Mouse (Mus musculus): ENCODE measurements around the gene Efnb2. TPM values are rescaled to one million over a fixed set of nuclear protein-coding genes. Genes with fewer than 3 reads are reported as not detected.

Gene Efnb2
- polyA plus RNA-seq, 1 experiment from 2014 or later, result 34.1 TPM

- no peak for ATAC-seq (ENCODE audit: low FRiP score, low TSS enrichment)
- peaks cover 29% of the 10 kb centered on the region for H3K36me3 ChIP-seq (ENCODE audit: control insufficient read depth, insufficient read depth, low read length)
- peaks cover 32% of the 10 kb centered on the region for H3K4me1 ChIP-seq (ENCODE audit: control insufficient read depth, insufficient read depth, low read length)
- no peaks in the 10 kb centered on the region for H3K27me3 ChIP-seq (ENCODE audit: control insufficient read depth, insufficient read depth, low read length)
- 74% methylated on average over 2 of the region's 2 CpGs for WGBS
- H3K27ac ChIP-seq (ENCODE audit: low read depth, low read length), result no peak overlapping the region
- H3K4me3 ChIP-seq (ENCODE audit: low read length), result no peak overlapping the region
- no peak overlapping the region for H3K9ac ChIP-seq (ENCODE audit: low read depth, low read length)
- H3K4me2 ChIP-seq (replicated peaks; ENCODE audit: low read depth, low read length), result no peak overlapping the region
- no peaks in the 10 kb centered on the region for H3K9me3 ChIP-seq (ENCODE audit: control insufficient read depth, low read length)
These were observed 24.5 kb upstream of the Efnb2 start for GRCm38 (mm10) chr8:8685517-8685916.

DNA sequence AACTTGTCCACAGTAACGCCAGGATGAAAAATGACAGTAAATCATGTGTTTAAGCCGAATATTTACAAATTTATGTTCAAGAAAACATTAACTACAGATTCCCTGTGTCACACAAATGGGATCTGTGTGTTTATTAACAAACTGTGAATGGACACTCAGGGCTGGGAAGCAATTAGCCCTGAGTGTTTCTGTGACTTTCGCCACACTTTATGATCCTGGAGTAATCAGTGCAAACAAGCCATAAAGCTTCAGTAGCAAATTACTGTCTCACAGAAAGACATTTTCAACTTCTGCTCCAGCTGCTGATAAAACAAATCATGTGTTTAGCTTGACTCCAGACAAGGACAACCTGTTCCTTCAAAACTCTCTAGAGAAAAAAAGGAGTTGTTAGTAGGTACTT is 21.7 kb upstream of the Efnb2 start:
- 63% methylated on average over 3 of the region's 3 CpGs for WGBS
- Histone ChIP-seq H3K9ac (ENCODE audit: low read depth, low read length) (no peak overlapping the region), H3K36me3 (ENCODE audit: control insufficient read depth, insufficient read depth, low read length) (peaks cover 57% of the 10 kb centered on the region), H3K27me3 (ENCODE audit: control insufficient read depth, insufficient read depth, low read length) (no peaks in the 10 kb centered on the region), H3K4me2 (replicated peaks; ENCODE audit: low read depth, low read length) (no peak overlapping the region), H3K9me3 (ENCODE audit: control insufficient read depth, low read length) (no peaks in the 10 kb centered on the region), H3K4me3 (ENCODE audit: low read length) (no peak overlapping the region), H3K27ac (ENCODE audit: low read depth, low read length) (no peak overlapping the region), H3K4me1 (ENCODE audit: control insufficient read depth, insufficient read depth, low read length) (peaks cover 20% of the 10 kb centered on the region)
- no peak for ATAC-seq (ENCODE audit: low FRiP score, low TSS enrichment)

DNA sequence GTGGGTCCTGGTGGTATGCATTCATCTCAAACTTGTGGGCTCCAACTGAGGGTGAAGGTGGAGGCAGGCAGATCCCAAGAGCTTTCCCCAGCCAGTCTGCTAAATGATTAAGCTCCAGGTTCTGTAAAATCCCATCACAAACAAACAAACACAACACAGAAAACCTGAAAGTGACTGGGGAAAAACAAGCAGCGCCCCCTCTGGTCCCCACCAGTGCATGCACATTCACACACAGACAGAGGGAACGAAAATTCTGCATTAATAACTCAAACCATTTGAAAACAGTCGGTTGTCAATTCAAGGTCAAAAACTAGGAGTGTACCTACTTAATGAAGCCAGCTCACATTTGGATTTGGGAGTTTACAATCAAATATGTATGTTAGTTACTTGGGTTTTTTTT is 17.2 kb upstream of the Efnb2 start:
- Histone ChIP-seq H3K4me1 (ENCODE audit: control insufficient read depth, insufficient read depth, low read length) (no peaks in the 10 kb centered on the region), H3K4me2 (replicated peaks; ENCODE audit: low read depth, low read length) (no peak overlapping the region), H3K4me3 (ENCODE audit: low read length) (no peak overlapping the region), H3K27ac (ENCODE audit: low read depth, low read length) (no peak overlapping the region), H3K9me3 (ENCODE audit: control insufficient read depth, low read length) (no peaks in the 10 kb centered on the region), H3K9ac (ENCODE audit: low read depth, low read length) (no peak overlapping the region), H3K36me3 (ENCODE audit: control insufficient read depth, insufficient read depth, low read length) (peaks cover 85% of the 10 kb centered on the region), H3K27me3 (ENCODE audit: control insufficient read depth, insufficient read depth, low read length) (no peaks in the 10 kb centered on the region)
- WGBS, result 92% methylated on average over 3 of the region's 3 CpGs
- no peak for ATAC-seq (ENCODE audit: low FRiP score, low TSS enrichment)

- ATAC-seq (ENCODE audit: low FRiP score, low TSS enrichment), result no peak
- Histone ChIP-seq H3K27ac (ENCODE audit: low read depth, low read length) (no peak overlapping the region), H3K27me3 (ENCODE audit: control insufficient read depth, insufficient read depth, low read length) (no peaks in the 10 kb centered on the region), H3K9me3 (ENCODE audit: control insufficient read depth, low read length) (no peaks in the 10 kb centered on the region), H3K4me1 (ENCODE audit: control insufficient read depth, insufficient read depth, low read length) (no peaks in the 10 kb centered on the region), H3K9ac (ENCODE audit: low read depth, low read length) (no peak overlapping the region), H3K4me3 (ENCODE audit: low read length) (no peak overlapping the region), H3K36me3 (ENCODE audit: control insufficient read depth, insufficient read depth, low read length) (peaks cover 77% of the 10 kb centered on the region), H3K4me2 (replicated peaks; ENCODE audit: low read depth, low read length) (no peak overlapping the region)
- 83% methylated on average over 5 of the region's 5 CpGs for WGBS
These were observed 13.8 kb upstream of the Efnb2 start for GRCm38 (mm10) chr8:8674864-8675263.

- under 1% methylated on average over 23 of the region's 23 CpGs for WGBS
- Histone ChIP-seq H3K36me3 (ENCODE audit: control insufficient read depth, insufficient read depth, low read length) (peaks cover 10% of the 10 kb centered on the region), H3K4me3 (ENCODE audit: low read length) (peak overlapping the region; percentile 82), H3K4me1 (ENCODE audit: control insufficient read depth, insufficient read depth, low read length) (0 out of 2 replicates have a peak, but pooled peaks cover 3% of the 10 kb centered on the region), H3K27me3 (ENCODE audit: control insufficient read depth, insufficient read depth, low read length) (0 out of 2 replicates have a peak, but pooled peaks cover 4% of the 10 kb centered on the region), H3K9me3 (ENCODE audit: control insufficient read depth, low read length) (no peaks in the 10 kb centered on the region), H3K4me2 (replicated peaks; ENCODE audit: low read depth, low read length) (peak overlapping the region; percentile 92), H3K27ac (ENCODE audit: low read depth, low read length) (peak overlapping the region; percentile 82; the same call in 1 of the 2 replicates), H3K9ac (ENCODE audit: low read depth, low read length) (peak overlapping the region; percentile 89)
- no peak; the same call in none of the 2 replicates for ATAC-seq (ENCODE audit: low FRiP score, low TSS enrichment)
These were observed 707 bp upstream of the Efnb2 start for GRCm38 (mm10) chr8:8661759-8662138.

DNA sequence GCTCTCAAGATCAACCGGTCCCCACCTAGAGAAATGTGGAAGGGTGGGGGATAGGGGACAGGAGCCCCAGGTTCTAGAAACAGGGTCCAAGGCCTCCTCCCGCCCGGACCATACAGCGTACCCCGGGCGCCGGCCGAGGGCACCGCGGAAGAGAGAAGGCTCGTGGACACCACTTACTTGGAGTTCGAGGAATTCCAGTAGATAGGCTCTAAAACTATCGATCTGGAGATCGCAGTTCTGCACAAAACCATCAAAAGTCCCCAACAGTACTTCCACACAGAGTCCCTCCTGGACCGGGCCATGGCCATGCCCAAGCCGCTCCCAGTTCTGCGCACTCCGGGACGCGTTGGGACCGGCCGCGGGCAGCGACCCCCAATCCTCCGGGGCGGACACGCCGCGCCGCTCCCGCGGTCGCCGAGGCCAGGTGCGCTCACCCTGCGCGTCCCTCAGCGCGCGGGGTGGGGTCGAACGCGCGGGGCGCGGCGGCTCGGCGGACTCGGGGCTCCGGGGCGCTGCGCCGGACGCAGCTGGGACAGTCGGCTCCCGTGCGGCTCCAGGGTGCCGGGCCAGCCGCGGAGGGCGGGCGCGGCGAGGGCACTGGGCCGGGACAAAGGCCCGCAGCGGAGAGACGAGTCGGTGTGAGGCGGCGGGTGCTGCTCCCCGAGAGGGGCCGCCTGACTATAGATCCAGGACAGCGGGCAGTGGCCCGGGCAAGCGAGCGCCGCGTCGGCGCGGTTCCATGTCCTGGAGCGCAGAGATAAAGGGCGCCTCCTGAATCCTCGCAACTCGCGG is 539 bp downstream of the Efnb2 start:
- H3K4me3 ChIP-seq (ENCODE audit: low read length), result peak overlapping the region; percentile 82
- peak overlapping the region; percentile 92 for H3K4me2 ChIP-seq (replicated peaks; ENCODE audit: low read depth, low read length)
- H3K9ac ChIP-seq (ENCODE audit: low read depth, low read length), result peak overlapping the region; percentile 89
- H3K27me3 ChIP-seq (ENCODE audit: control insufficient read depth, insufficient read depth, low read length), result 0 out of 2 replicates have a peak, but pooled peaks cover 4% of the 10 kb centered on the region
- H3K9me3 ChIP-seq (ENCODE audit: control insufficient read depth, low read length), result no peaks in the 10 kb centered on the region
- H3K36me3 ChIP-seq (ENCODE audit: control insufficient read depth, insufficient read depth, low read length), result no peaks in the 10 kb centered on the region; the same call in 1 of the 2 replicates
- 0 out of 2 replicates have a peak, but pooled peaks cover 3% of the 10 kb centered on the region for H3K4me1 ChIP-seq (ENCODE audit: control insufficient read depth, insufficient read depth, low read length)
- peak; percentile 11 for ATAC-seq (ENCODE audit: low FRiP score, low TSS enrichment)
- H3K27ac ChIP-seq (ENCODE audit: low read depth, low read length), result peak overlapping the region; percentile 77
- WGBS, result under 1% methylated on average over 81 of the region's 88 CpGs

- Histone ChIP-seq H3K27ac (ENCODE audit: low read depth, low read length) (peak overlapping the region; percentile 77), H3K9ac (ENCODE audit: low read depth, low read length) (peak overlapping the region; percentile 89), H3K27me3 (ENCODE audit: control insufficient read depth, insufficient read depth, low read length) (0 out of 2 replicates have a peak, but pooled peaks cover 4% of the 10 kb centered on the region), H3K4me3 (ENCODE audit: low read length) (peak overlapping the region; percentile 82), H3K4me2 (replicated peaks; ENCODE audit: low read depth, low read length) (peak overlapping the region; percentile 92), H3K36me3 (ENCODE audit: control insufficient read depth, insufficient read depth, low read length) (no peaks in the 10 kb centered on the region; the same call in 1 of the 2 replicates), H3K9me3 (ENCODE audit: control insufficient read depth, low read length) (no peaks in the 10 kb centered on the region), H3K4me1 (ENCODE audit: control insufficient read depth, insufficient read depth, low read length) (0 out of 2 replicates have a peak, but pooled peaks cover 3% of the 10 kb centered on the region)
- ATAC-seq (ENCODE audit: low FRiP score, low TSS enrichment), result no peak
- WGBS, result under 1% methylated on average over 52 of the region's 53 CpGs
These were observed 1.3 kb downstream of the Efnb2 start for GRCm38 (mm10) chr8:8659503-8660306.

DNA sequence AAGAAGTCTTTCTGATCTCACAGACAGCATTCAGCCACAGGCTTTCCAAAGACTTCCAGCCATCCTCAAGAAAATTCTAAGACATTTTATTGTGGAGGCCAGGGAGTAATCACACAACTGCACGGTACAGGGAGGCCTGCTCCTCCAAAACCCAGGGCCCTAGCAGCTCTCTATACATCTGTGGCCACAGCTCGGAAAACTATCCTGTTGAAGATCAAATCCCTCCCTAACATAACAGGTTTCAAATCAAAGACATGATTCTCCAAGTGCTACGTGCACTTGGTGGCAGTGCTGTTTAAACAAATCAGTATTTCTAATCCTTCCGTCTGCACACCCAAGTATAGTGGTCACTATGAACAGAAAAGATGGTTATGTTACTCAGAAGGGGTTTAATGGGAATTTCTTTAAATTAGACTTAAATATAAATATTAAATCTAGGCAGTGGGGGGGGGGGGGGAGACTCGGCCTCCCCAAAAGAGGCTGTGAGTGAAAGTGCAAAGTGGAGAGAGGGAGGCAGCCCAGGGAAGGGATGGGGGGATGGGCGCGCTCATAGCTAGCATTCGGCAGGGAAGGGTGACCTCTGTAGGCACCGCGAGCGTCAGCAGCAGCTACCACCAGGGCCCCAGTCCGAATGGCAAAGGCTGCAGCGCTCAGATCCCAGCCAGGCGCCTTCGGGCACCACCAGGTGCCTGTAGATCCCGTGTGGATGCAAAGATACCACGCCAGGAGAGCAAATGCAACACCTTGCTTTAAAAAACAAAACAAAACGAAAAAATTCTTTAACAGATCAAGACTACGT is 2.4 kb downstream of the Efnb2 start:
- Histone ChIP-seq H3K27ac (ENCODE audit: low read depth, low read length) (peak overlapping the region; percentile 59; the same call in 1 of the 2 replicates), H3K4me1 (ENCODE audit: control insufficient read depth, insufficient read depth, low read length) (peaks cover 8% of the 10 kb centered on the region; the same call in 1 of the 2 replicates)

More for the DNA sequence above, 2.4 kb downstream of the Efnb2 start:
- Histone ChIP-seq H3K27me3 (ENCODE audit: control insufficient read depth, insufficient read depth, low read length) (0 out of 2 replicates have a peak, but pooled peaks cover 4% of the 10 kb centered on the region), H3K36me3 (ENCODE audit: control insufficient read depth, insufficient read depth, low read length) (no peaks in the 10 kb centered on the region; the same call in 1 of the 2 replicates), H3K4me2 (replicated peaks; ENCODE audit: low read depth, low read length) (peak overlapping the region; percentile 92), H3K9me3 (ENCODE audit: control insufficient read depth, low read length) (no peaks in the 10 kb centered on the region), H3K4me3 (ENCODE audit: low read length) (peak overlapping the region; percentile 82), H3K9ac (ENCODE audit: low read depth, low read length) (peak overlapping the region; percentile 89)
- peak; percentile 32; the same call in 1 of the 2 replicates for ATAC-seq (ENCODE audit: low FRiP score, low TSS enrichment)
- WGBS, result 9% methylated on average over 19 of the region's 19 CpGs
